ENCODE assay signal across 10 mouse cellular contexts in genomic region chr1:45837736-45838135, GRCm38 (mm10). TPM values are rescaled to one million over a fixed set of nuclear protein-coding genes. Genes with fewer than 3 reads are reported as not detected.
DNase-seq lines count a peak whose midpoint lies in the region; ATAC-seq lines count a peak whose summit lies in the region.
"Had no signal": no experiment of that assay in that cellular context is flagged by ENCODE, and none has a peak within 500 bp of the region (broad histone marks: within the 10 kb centered on the region; RNA-seq: fewer than 3 reads in every experiment).

No protein-coding gene starts in this region.

- intact Hi-C loops in heart, postnatal 10 days (cut with DNase I): no loop called here

- H3K4me1 ChIP-seq in liver, embryonic 12.5 days: no peaks in the 10 kb centered on the region
- H3K4me1 ChIP-seq in embryonic facial prominence, embryonic 14.5 days (ENCODE audit: control insufficient read depth, insufficient read depth, low read length): 0 out of 2 replicates have a peak, but pooled peaks cover 3% of the 10 kb centered on the region
- no peaks in the 10 kb centered on the region for H3K4me1 ChIP-seq in forebrain, embryonic 15.5 days

- H3K4me2 ChIP-seq in liver, embryonic 12.5 days: no peak overlapping the region
- H3K4me2 ChIP-seq in embryonic facial prominence, embryonic 14.5 days (ENCODE audit: low read depth, low read length): no peak overlapping the region
- H3K4me2 ChIP-seq in forebrain, embryonic 15.5 days (replicated peaks): no peak overlapping the region

- peak; percentile 6 for DNase-seq in liver
- DNase-seq in embryonic facial prominence, embryonic 14.5 days (ENCODE audit: low spot score): peak; percentile 94
- peak; percentile 82 to 87 for DNase-seq in heart, postnatal 10 days
- DNase-seq in layer of hippocampus, postnatal 25 days (ENCODE audit: extremely low spot score in 1 of 2, low spot score in 1 of 2): peak; percentile 6 to 8
- DNase-seq in ovary, adult 18-20 months (ENCODE audit: low spot score): peak; percentile 87
- DNase-seq in spleen, postnatal 4 days (ENCODE audit: low spot score in 2 of 2): no peak

- H3K36me3 ChIP-seq in liver, embryonic 12.5 days: no peaks in the 10 kb centered on the region
- H3K36me3 ChIP-seq in embryonic facial prominence, embryonic 14.5 days (ENCODE audit: control insufficient read depth, insufficient read depth, low read length): no peaks in the 10 kb centered on the region
- no peaks in the 10 kb centered on the region for H3K36me3 ChIP-seq in forebrain, embryonic 15.5 days

- no peaks in the 10 kb centered on the region for H3K27me3 ChIP-seq in liver, embryonic 12.5 days (replicated peaks)
- H3K27me3 ChIP-seq in embryonic facial prominence, embryonic 14.5 days (replicated peaks; ENCODE audit: control insufficient read depth, insufficient read depth, low read length): no peaks in the 10 kb centered on the region
- H3K27me3 ChIP-seq in forebrain, embryonic 15.5 days: no peaks in the 10 kb centered on the region

- H3K27ac ChIP-seq in liver, embryonic 12.5 days: no peak overlapping the region
- peak overlapping the region; percentile 52 for H3K27ac ChIP-seq in embryonic facial prominence, embryonic 14.5 days (replicated peaks; ENCODE audit: low read depth, low read length)
- H3K27ac ChIP-seq in forebrain, embryonic 15.5 days (replicated peaks): no peak overlapping the region

- WGBS in liver, embryonic 12.5 days (ENCODE audit: insufficient replicate concordance): 72% methylated on average over 4 of the region's 4 CpGs
- WGBS in embryonic facial prominence, embryonic 14.5 days: 46% methylated on average over 4 of the region's 4 CpGs
- 70% methylated on average over 4 of the region's 4 CpGs for WGBS in forebrain, embryonic 15.5 days

- no peak overlapping the region for H3K4me3 ChIP-seq in liver, embryonic 12.5 days
- H3K4me3 ChIP-seq in embryonic facial prominence, embryonic 14.5 days (ENCODE audit: low read depth, low read length): no peak overlapping the region
- H3K4me3 ChIP-seq in forebrain, embryonic 15.5 days: no peak overlapping the region

- ATAC-seq in liver, embryonic 12.5 days: no peak
- peak; percentile 88 for ATAC-seq in embryonic facial prominence, embryonic 14.5 days (ENCODE audit: low read depth)
- no peak for ATAC-seq in forebrain, embryonic 15.5 days (replicated peaks)

- no peaks in the 10 kb centered on the region for H3K9me3 ChIP-seq in liver, embryonic 12.5 days (replicated peaks)
- no peaks in the 10 kb centered on the region for H3K9me3 ChIP-seq in embryonic facial prominence, embryonic 14.5 days (ENCODE audit: control insufficient read depth, low read length)
- H3K9me3 ChIP-seq in forebrain, embryonic 15.5 days: no peaks in the 10 kb centered on the region

- H3K9ac ChIP-seq in liver, embryonic 12.5 days: no peak overlapping the region
- no peak overlapping the region for H3K9ac ChIP-seq in embryonic facial prominence, embryonic 14.5 days (ENCODE audit: low read depth, low read length)
- no peak overlapping the region for H3K9ac ChIP-seq in forebrain, embryonic 15.5 days (replicated peaks)

RNA-seq across cellular contexts. Expression of gene Wdr75, which starts 42.8 kb away (rescaled TPM):
- 62.8 and 66.6 TPM in 2 replicates for polyA plus RNA-seq in liver, embryonic 12.5 days (2016; fragmentation: Nextera tagmentation; extraction: Ambion mirVana)
- polyA plus RNA-seq in embryonic facial prominence, embryonic 14.5 days (2014; fragmentation: Nextera tagmentation; extraction: Ambion mirVana): 61.0 and 75.9 TPM in 2 replicates
- total RNA-seq in heart, postnatal 10 days (2021): 10 to 100 TPM; 23.4 to 27.9 TPM
- 10 to 100 TPM; 40.1 to 48.3 TPM for total RNA-seq in layer of hippocampus, postnatal 25 days (2021)
- 59.4 and 59.5 TPM in 2 replicates for polyA plus RNA-seq in forebrain, embryonic 15.5 days (2015; fragmentation: Nextera tagmentation; extraction: Ambion mirVana)

RNA-seq across cellular contexts. Expression of gene Gm5269, which starts 52.3 kb away (rescaled TPM):
- polyA plus RNA-seq in liver, embryonic 12.5 days (2016; fragmentation: Nextera tagmentation; extraction: Ambion mirVana): not detected in 2 replicates
- polyA plus RNA-seq in embryonic facial prominence, embryonic 14.5 days (2014; fragmentation: Nextera tagmentation; extraction: Ambion mirVana): not detected in 2 replicates
- total RNA-seq in heart, postnatal 10 days (2021): not detected
- total RNA-seq in layer of hippocampus, postnatal 25 days (2021): not detected
- not detected in 2 replicates for polyA plus RNA-seq in forebrain, embryonic 15.5 days (2015; fragmentation: Nextera tagmentation; extraction: Ambion mirVana)
- polyA plus RNA-seq: large intestine, adult 2 months; small intestine, adult 2 months had no signal

Comparison
In these comparisons a context has a peak if more than half of its experiments do, and no peak if none do; other contexts are left out.
1. DNase-seq: peak in liver (single experiment), embryonic facial prominence, embryonic 14.5 days (single experiment), heart, postnatal 10 days (2 of 2), layer of hippocampus, postnatal 25 days (2 of 2) and ovary, adult 18-20 months (single experiment); none in spleen, postnatal 4 days (0 of 2).